Mouse (Mus musculus): ENCODE results near the gene Olfr1140. TPM values are rescaled to one million over a fixed set of nuclear protein-coding genes. Genes with fewer than 3 reads are reported as not detected.

Gene Olfr1140
- total and polyA plus RNA-seq, 3 experiments: not detected

GRCm38 (mm10) chr2:87779183-87779582, 35.6 kb downstream of the Olfr1140 start, which contains the start of gene Olfr152:
Olfr152 (plus strand) TSS chr2:87779483.
- H3K4me3 ChIP-seq: no peak within 1 kb of the TSS
- WGBS: 73% methylated on average over 4 of the region's 4 CpGs
- no peaks in the 10 kb centered on the region for H3K27me3 ChIP-seq (ENCODE audit: control insufficient read depth, insufficient read depth, low read length)
- TF ChIP-seq CTCF (IDR thresholded peaks at IDR 0.05): no peak
- no peak for TF ChIP-seq POLR2A (IDR thresholded peaks at IDR 0.05; ENCODE audit: insufficient read depth, low read depth, low read length)
- TF ChIP-seq EP300 (IDR thresholded peaks at IDR 0.05; ENCODE audit: insufficient read depth, low read depth, low read length): no peak
- H3K4me1 ChIP-seq (ENCODE audit: control insufficient read depth, insufficient read depth, low read length): no peaks in the 10 kb centered on the region
- H3K36me3 ChIP-seq (ENCODE audit: control insufficient read depth, insufficient read depth, low read length): no peaks in the 10 kb centered on the region
- H3K79me2 ChIP-seq (replicated peaks; ENCODE audit: control insufficient read depth, insufficient read depth, low read length): no peaks in the 10 kb centered on the region
- H3K9ac ChIP-seq (ENCODE audit: low read depth, low read length): no peak within 1 kb of the TSS
- H3K27ac ChIP-seq: no peak within 1 kb of the TSS
- DNase-seq: no peak
- intact Hi-C loops (cut with DNase I): no loop called here

Other genes with a start within 250 kb of the Olfr1140 start
- not detected for gene Pramel7, start 246.7 kb upstream of the Olfr1140 start, total RNA-seq (2021)
- not detected in 2 replicates for gene Pramel7, start 246.7 kb upstream of the Olfr1140 start, polyA plus RNA-seq (2012; rRNA removed)
- not detected for gene Pramel6, start 237.2 kb upstream of the Olfr1140 start, total RNA-seq (2021)
- not detected in 2 replicates for gene Pramel6, start 237.2 kb upstream of the Olfr1140 start, polyA plus RNA-seq (2012; rRNA removed)
- gene Olfr153, start 212.0 kb upstream of the Olfr1140 start, total RNA-seq (2021): not detected
- 0.08 TPM in 1 of 2 replicates, not detected in the other for gene Olfr153, start 212.0 kb upstream of the Olfr1140 start, polyA plus RNA-seq (2012; rRNA removed)
- not detected for gene Olfr1128, start 198.2 kb upstream of the Olfr1140 start, total RNA-seq (2021)
- gene Olfr1128, start 198.2 kb upstream of the Olfr1140 start, polyA plus RNA-seq (2012; rRNA removed): not detected in 2 replicates
- not detected for gene Olfr1129, start 169.8 kb upstream of the Olfr1140 start, total RNA-seq (2021)
- not detected in 2 replicates for gene Olfr1129, start 169.8 kb upstream of the Olfr1140 start, polyA plus RNA-seq (2012; rRNA removed)
- not detected for gene Olfr1130, start 137.5 kb upstream of the Olfr1140 start, total RNA-seq (2021)
- not detected in 2 replicates for gene Olfr1130, start 137.5 kb upstream of the Olfr1140 start, polyA plus RNA-seq (2012; rRNA removed)
- not detected for gene Olfr1131, start 116.6 kb upstream of the Olfr1140 start, total RNA-seq (2021)
- not detected in 2 replicates for gene Olfr1131, start 116.6 kb upstream of the Olfr1140 start, polyA plus RNA-seq (2012; rRNA removed)
- gene Olfr1132, start 106.2 kb upstream of the Olfr1140 start, total RNA-seq (2021): not detected
- gene Olfr1132, start 106.2 kb upstream of the Olfr1140 start, polyA plus RNA-seq (2012; rRNA removed): not detected in 2 replicates
- gene Olfr1133, start 96.4 kb upstream of the Olfr1140 start, total RNA-seq (2021): not detected
- gene Olfr1133, start 96.4 kb upstream of the Olfr1140 start, polyA plus RNA-seq (2012; rRNA removed): not detected in 2 replicates
- gene Olfr1134, start 85.3 kb upstream of the Olfr1140 start, total RNA-seq (2021): not detected
- gene Olfr1134, start 85.3 kb upstream of the Olfr1140 start, polyA plus RNA-seq (2012; rRNA removed): not detected in 2 replicates
- not detected for gene Olfr1135, start 70.1 kb upstream of the Olfr1140 start, total RNA-seq (2021)
- not detected in 2 replicates for gene Olfr1135, start 70.1 kb upstream of the Olfr1140 start, polyA plus RNA-seq (2012; rRNA removed)
- not detected for gene Olfr1136, start 49.8 kb upstream of the Olfr1140 start, total RNA-seq (2021)
- gene Olfr1136, start 49.8 kb upstream of the Olfr1140 start, polyA plus RNA-seq (2012; rRNA removed): not detected in 2 replicates
- not detected for gene Olfr1137, start 30.6 kb upstream of the Olfr1140 start, total RNA-seq (2021)
- not detected in 2 replicates for gene Olfr1137, start 30.6 kb upstream of the Olfr1140 start, polyA plus RNA-seq (2012; rRNA removed)
- not detected for gene Olfr1138, start 3.8 kb upstream of the Olfr1140 start, total RNA-seq (2021)
- gene Olfr1138, start 3.8 kb upstream of the Olfr1140 start, polyA plus RNA-seq (2012; rRNA removed): not detected in 2 replicates
- not detected for gene Olfr1141, start 10.2 kb downstream of the Olfr1140 start, total RNA-seq (2021)
- gene Olfr1141, start 10.2 kb downstream of the Olfr1140 start, polyA plus RNA-seq (2012; rRNA removed): not detected in 2 replicates
- not detected for gene Olfr152, start 35.7 kb downstream of the Olfr1140 start, total RNA-seq (2021)
- not detected in 2 replicates for gene Olfr152, start 35.7 kb downstream of the Olfr1140 start, polyA plus RNA-seq (2012; rRNA removed)
- not detected for gene Olfr1143, start 56.8 kb downstream of the Olfr1140 start, total RNA-seq (2021)
- not detected in 2 replicates for gene Olfr1143, start 56.8 kb downstream of the Olfr1140 start, polyA plus RNA-seq (2012; rRNA removed)
- not detected for gene Olfr1145, start 66.1 kb downstream of the Olfr1140 start, total RNA-seq (2021)
- not detected in 2 replicates for gene Olfr1145, start 66.1 kb downstream of the Olfr1140 start, polyA plus RNA-seq (2012; rRNA removed)
- gene Olfr1148, start 86.8 kb downstream of the Olfr1140 start, total RNA-seq (2021): not detected
- not detected in 2 replicates for gene Olfr1148, start 86.8 kb downstream of the Olfr1140 start, polyA plus RNA-seq (2012; rRNA removed)
- not detected for gene Olfr1150-ps1, start 100.2 kb downstream of the Olfr1140 start, total RNA-seq (2021)
- gene Olfr1150-ps1, start 100.2 kb downstream of the Olfr1140 start, polyA plus RNA-seq (2012; rRNA removed): not detected in 2 replicates
- not detected for gene Olfr1151, start 112.1 kb downstream of the Olfr1140 start, total RNA-seq (2021)
- gene Olfr1151, start 112.1 kb downstream of the Olfr1140 start, polyA plus RNA-seq (2012; rRNA removed): not detected in 2 replicates
- not detected for gene Olfr1152, start 122.7 kb downstream of the Olfr1140 start, total RNA-seq (2021)
- not detected in 2 replicates for gene Olfr1152, start 122.7 kb downstream of the Olfr1140 start, polyA plus RNA-seq (2012; rRNA removed)
- gene Olfr1153, start 151.2 kb downstream of the Olfr1140 start, total RNA-seq (2021): not detected
- gene Olfr1153, start 151.2 kb downstream of the Olfr1140 start, polyA plus RNA-seq (2012; rRNA removed): not detected in 2 replicates
- not detected for gene Olfr1154, start 161.4 kb downstream of the Olfr1140 start, total RNA-seq (2021)
- gene Olfr1154, start 161.4 kb downstream of the Olfr1140 start, polyA plus RNA-seq (2012; rRNA removed): not detected in 2 replicates
- not detected for gene Olfr1155, start 201.4 kb downstream of the Olfr1140 start, total RNA-seq (2021)
- not detected in 2 replicates for gene Olfr1155, start 201.4 kb downstream of the Olfr1140 start, polyA plus RNA-seq (2012; rRNA removed)
- gene Olfr1156, start 209.3 kb downstream of the Olfr1140 start, total RNA-seq (2021): not detected
- not detected in 2 replicates for gene Olfr1156, start 209.3 kb downstream of the Olfr1140 start, polyA plus RNA-seq (2012; rRNA removed)
- not detected for gene Olfr1157, start 224.5 kb downstream of the Olfr1140 start, total RNA-seq (2021)
- gene Olfr1157, start 224.5 kb downstream of the Olfr1140 start, polyA plus RNA-seq (2012; rRNA removed): not detected in 2 replicates
- gene Olfr74, start 230.9 kb downstream of the Olfr1140 start, total RNA-seq (2021): not detected
- gene Olfr74, start 230.9 kb downstream of the Olfr1140 start, polyA plus RNA-seq (2012; rRNA removed): not detected in 2 replicates
- gene Olfr1158, start 246.4 kb downstream of the Olfr1140 start, total RNA-seq (2021): not detected
- not detected in 2 replicates for gene Olfr1158, start 246.4 kb downstream of the Olfr1140 start, polyA plus RNA-seq (2012; rRNA removed)

Data from heart, adult 2 months (tissue).